Mouse (Mus musculus) forebrain, embryonic 13.5 days (tissue): ENCODE results near the gene Ablim1. TPM values are rescaled to one million over a fixed set of nuclear protein-coding genes. Genes with fewer than 3 reads are reported as not detected.

Experiments used
- ATAC-seq: fragments of 200-750 bp; cut with Nextera tagmentation; 2 replicates; pipeline ENCODE4 v1.8.0; 2017
- H3K27ac ChIP-seq: fragments of 300-500 bp; sonication (generic); 2 replicates; pipeline ENCODE4 v1.5.1; 2015; ENCODE audit warnings: inconsistent platforms, mild to moderate bottlenecking, moderate library complexity
- H3K27me3 ChIP-seq: fragments of 300-500 bp; sonication (generic); 2 replicates; pipeline ENCODE4 v1.6.1; 2015; ENCODE audit warnings: mild to moderate bottlenecking, inconsistent platforms
- H3K36me3 ChIP-seq: fragments of 300-500 bp; sonication (generic); 2 replicates; pipeline ENCODE4 v1.6.1; 2015; ENCODE audit warnings: mild to moderate bottlenecking, inconsistent platforms; ENCODE audit not compliant: poor library complexity, severe bottlenecking
- H3K4me1 ChIP-seq: fragments of 300-500 bp; sonication (generic); 2 replicates; pipeline ENCODE4 v1.6.1; 2015; ENCODE audit warnings: inconsistent platforms
- H3K4me2 ChIP-seq: fragments of 300-500 bp; sonication (generic); 2 replicates; pipeline ENCODE4 v1.6.1; 2015; ENCODE audit warnings: inconsistent platforms, mild to moderate bottlenecking, moderate library complexity
- H3K4me3 ChIP-seq: fragments of 300-500 bp; sonication (generic); 2 replicates; pipeline ENCODE4 v1.5.1; 2015; ENCODE audit warnings: mild to moderate bottlenecking, inconsistent platforms
- H3K9ac ChIP-seq: fragments of 300-500 bp; sonication (generic); 2 replicates; pipeline ENCODE4 v1.6.1; 2015; ENCODE audit warnings: mild to moderate bottlenecking, inconsistent platforms
- H3K9me3 ChIP-seq: fragments of 300-500 bp; sonication (generic); replicated peaks from 2 replicates; pipeline ENCODE4 v1.6.1; 2016; ENCODE audit warnings: inconsistent platforms
- WGBS: fragments of 180-500 bp; shearing (Covaris S2); methylation state at CpG from one replicate; pipeline ENCODE4 v1.1.7; 2015; 5-methylcytosine and 5-hydroxymethylcytosine counted together
- polyA plus RNA-seq: library from polyadenylated mRNA; unstranded; fragments of >200 nt; fragmentation: Nextera tagmentation; extraction: Ambion mirVana; gene quantifications from 2 replicates; pipeline ENCODE4 v1.2.1, GENCODE M21; 2015

Ablim1 gene
- polyA plus RNA-seq, 1 experiment from 2014 or later, result 16.5 TPM

DNA sequence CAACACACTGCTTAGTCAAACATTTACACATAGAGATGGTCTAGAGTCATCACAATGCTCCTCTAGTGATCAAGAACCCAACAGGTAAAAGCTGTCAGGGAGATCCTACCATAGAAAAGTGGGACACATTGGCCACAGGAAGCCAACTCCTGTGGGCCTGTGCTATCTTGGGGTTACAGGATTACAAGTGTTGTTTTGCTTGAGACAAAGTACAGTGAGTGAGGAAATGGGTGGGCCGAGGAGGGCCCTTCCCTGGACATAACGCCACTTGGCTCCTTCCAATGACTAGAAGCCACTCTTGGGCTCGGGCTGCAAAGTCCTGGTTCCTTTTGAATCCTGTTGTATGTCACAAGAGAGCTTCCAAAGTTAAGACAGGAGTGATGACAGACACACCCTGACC, 129.7 kb downstream of the Ablim1 start:
- no peaks in the 10 kb centered on the region for H3K36me3 ChIP-seq
- no peak overlapping the region for H3K9ac ChIP-seq
- 83% methylated on average over 3 of the region's 3 CpGs for WGBS
- no peak overlapping the region for H3K4me2 ChIP-seq
- no peak overlapping the region for H3K27ac ChIP-seq
- ATAC-seq, result no peak
- no peaks in the 10 kb centered on the region for H3K4me1 ChIP-seq
- H3K9me3 ChIP-seq, result no peaks in the 10 kb centered on the region
- H3K4me3 ChIP-seq, result no peak overlapping the region
- no peaks in the 10 kb centered on the region for H3K27me3 ChIP-seq

DNA sequence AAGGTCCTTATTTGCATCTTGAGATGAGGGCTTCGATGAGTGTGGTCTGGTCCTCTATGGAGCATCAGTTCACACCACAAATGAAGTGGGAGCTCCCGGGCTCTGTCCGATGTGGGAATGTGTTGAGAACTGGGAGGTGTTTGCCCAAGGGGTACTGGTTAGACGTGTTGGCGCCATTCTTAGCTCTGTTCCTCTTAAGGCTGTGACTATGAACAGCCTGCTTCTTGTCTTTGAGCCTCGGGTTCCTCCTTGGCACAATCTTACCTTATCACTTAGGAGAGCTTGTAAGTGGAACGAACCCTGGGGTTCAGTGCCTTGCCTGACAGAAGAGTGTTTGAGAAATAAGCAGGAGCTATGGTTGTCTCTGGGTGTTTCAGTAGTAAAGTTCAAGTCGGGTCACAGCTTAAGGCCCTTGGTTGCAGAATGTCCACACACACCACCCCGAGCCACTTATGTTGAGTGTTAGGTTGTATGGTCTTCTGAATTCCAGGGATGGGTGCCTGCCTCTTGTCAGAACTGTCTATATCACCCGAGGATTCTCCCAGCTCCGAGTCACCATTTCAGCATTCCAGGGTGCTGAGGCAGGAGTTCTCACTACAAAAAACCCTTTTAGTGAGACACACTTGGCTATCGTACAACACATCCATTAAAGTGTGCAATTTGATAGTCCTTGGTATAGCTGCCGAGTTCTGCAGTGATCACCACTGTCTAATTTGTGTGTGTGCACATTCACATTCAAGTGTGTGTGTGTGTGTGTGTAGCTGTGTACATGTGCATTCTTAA, 131.6 kb downstream of the Ablim1 start:
- H3K27ac ChIP-seq, result no peak overlapping the region
- no peak overlapping the region for H3K4me3 ChIP-seq
- ATAC-seq, result no peak
- H3K9ac ChIP-seq, result no peak overlapping the region
- 89% methylated on average over 13 of the region's 13 CpGs for WGBS
- no peaks in the 10 kb centered on the region for H3K27me3 ChIP-seq
- H3K4me1 ChIP-seq, result no peaks in the 10 kb centered on the region
- H3K4me2 ChIP-seq, result no peak overlapping the region
- H3K36me3 ChIP-seq, result no peaks in the 10 kb centered on the region
- H3K9me3 ChIP-seq, result no peaks in the 10 kb centered on the region

DNA sequence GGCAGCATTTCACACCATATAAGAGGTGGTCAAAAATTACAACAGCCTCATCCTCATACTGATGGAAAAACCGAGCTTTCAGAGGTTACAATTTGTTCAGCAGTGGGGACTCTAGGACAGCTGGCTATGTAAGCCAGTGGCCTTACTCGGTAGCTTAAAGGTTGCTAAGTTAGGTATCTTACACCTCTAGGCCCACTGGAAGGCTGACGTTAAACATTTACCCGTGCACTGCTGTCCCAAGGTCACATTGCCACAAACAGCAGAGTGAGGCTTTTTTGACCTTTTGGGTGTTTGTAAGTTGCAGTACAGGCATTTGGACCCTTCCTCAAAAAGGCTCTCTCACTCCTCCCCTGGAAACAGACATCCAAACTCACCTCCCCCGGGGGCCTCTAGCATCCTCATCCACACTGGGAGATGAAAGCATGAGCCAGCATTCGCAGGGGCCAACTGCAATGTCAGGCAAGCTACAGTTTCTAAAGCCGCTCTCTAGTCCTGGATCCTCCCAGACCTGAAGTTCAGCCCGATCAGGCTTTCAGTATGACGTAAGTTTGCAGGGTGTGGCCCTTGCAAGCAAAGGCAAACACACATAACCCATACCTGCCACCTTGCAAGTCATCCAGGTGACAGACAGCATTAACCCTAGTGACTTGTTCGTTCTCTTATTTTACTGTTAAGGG, 132.7 kb downstream of the Ablim1 start:
- Histone ChIP-seq H3K9me3 (no peaks in the 10 kb centered on the region), H3K4me1 (no peaks in the 10 kb centered on the region), H3K36me3 (no peaks in the 10 kb centered on the region), H3K4me3 (no peak overlapping the region), H3K9ac (no peak overlapping the region), H3K27me3 (no peaks in the 10 kb centered on the region), H3K27ac (no peak overlapping the region), H3K4me2 (no peak overlapping the region)
- 89% methylated on average over 10 of the region's 10 CpGs for WGBS
- ATAC-seq, result no peak

DNA sequence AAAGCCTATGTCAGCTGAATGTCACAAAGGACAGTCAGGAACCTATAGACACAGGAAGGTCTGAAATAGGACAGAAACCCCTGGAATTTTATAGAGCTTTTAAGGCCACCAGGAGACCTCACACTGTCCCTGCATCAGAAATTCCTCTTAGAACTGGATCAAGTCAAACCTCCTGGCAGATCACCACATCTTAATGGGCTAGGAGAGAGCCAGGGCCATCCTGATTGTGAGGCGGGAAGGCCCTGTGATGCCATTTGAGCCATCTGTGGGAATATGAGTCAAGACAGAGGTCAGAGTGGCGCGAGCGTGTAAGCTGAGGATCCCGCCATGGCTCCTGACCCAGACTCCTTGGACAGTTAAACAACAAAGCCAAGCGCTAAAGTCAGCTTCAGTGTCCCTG, 133.4 kb downstream of the Ablim1 start:
- Histone ChIP-seq H3K27me3 (no peaks in the 10 kb centered on the region), H3K4me2 (no peak overlapping the region), H3K27ac (no peak overlapping the region), H3K9ac (no peak overlapping the region), H3K36me3 (no peaks in the 10 kb centered on the region), H3K4me3 (no peak overlapping the region), H3K9me3 (no peaks in the 10 kb centered on the region), H3K4me1 (no peaks in the 10 kb centered on the region)
- 91% methylated on average over 6 of the region's 6 CpGs for WGBS
- no peak for ATAC-seq

DNA sequence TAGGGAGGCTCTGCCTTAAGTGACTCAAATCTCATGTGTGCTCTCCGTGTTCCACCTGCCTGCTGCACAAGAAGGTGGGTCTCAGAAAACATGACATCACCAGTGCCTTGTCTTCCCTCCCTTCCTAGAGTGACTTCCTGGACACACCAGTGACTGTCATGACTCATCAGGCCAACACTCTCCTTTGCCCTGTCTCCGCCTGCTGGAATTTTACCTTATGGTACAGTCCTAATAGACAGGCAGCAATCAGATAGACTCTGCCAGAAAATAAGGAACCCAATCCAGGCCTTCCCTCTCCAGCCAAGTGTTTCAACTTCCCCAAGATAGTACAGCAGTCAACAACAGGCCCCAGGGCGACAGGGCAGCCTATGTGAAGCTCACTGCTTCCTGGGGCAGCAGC, 133.8 kb downstream of the Ablim1 start:
- no peaks in the 10 kb centered on the region for H3K27me3 ChIP-seq
- no peak for ATAC-seq
- WGBS, result 85% methylated on average over 3 of the region's 3 CpGs
- no peaks in the 10 kb centered on the region for H3K36me3 ChIP-seq
- no peaks in the 10 kb centered on the region for H3K9me3 ChIP-seq
- H3K9ac ChIP-seq, result no peak overlapping the region
- H3K4me3 ChIP-seq, result no peak overlapping the region
- no peak overlapping the region for H3K4me2 ChIP-seq
- no peak overlapping the region for H3K27ac ChIP-seq
- H3K4me1 ChIP-seq, result no peaks in the 10 kb centered on the region

DNA sequence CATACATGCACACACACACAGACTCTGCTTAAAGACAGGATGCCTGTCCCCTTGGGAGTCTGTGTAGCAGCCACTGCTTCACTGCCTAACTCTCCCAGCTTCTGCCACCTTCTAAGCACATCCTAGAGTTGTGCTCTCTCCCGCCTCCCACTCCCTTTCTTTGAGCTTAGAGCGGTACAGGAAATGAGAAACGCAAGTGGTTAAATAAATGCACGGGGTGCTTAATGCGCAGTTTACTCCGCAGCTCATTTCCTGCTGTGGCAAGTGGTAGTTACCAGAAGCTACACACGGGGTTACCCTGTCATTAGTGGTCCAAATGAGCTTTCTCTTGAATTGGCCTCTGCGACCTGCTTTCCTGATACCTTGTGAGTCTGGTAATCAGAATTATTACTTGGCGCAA, 134.4 kb downstream of the Ablim1 start:
- no peak for ATAC-seq
- WGBS, result 75% methylated on average over 9 of the region's 9 CpGs
- Histone ChIP-seq H3K4me3 (no peak overlapping the region), H3K9me3 (no peaks in the 10 kb centered on the region), H3K9ac (no peak overlapping the region), H3K4me2 (no peak overlapping the region), H3K27me3 (no peaks in the 10 kb centered on the region), H3K27ac (no peak overlapping the region), H3K4me1 (no peaks in the 10 kb centered on the region), H3K36me3 (no peaks in the 10 kb centered on the region)

DNA sequence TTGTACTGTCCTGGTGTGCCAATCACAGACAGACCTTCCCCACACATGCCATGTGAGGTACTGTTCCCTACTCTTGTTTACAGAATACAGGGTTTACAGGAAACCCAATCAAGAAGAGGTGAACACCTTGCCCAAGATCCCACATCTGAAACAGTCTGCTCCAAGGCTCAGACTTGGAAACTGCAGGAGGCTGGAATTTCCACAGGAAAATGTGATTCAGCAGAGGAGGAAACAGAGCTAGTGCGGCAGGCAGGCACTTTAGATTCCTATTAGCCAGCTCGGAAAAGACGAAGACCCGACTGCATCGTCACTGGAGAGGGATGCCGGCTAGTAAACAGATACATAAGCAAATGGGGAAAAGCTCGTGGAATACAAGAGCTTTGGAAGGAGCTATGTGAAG, 135.4 kb downstream of the Ablim1 start:
- Histone ChIP-seq H3K27me3 (no peaks in the 10 kb centered on the region), H3K27ac (no peak overlapping the region), H3K36me3 (no peaks in the 10 kb centered on the region), H3K9ac (no peak overlapping the region), H3K4me1 (no peaks in the 10 kb centered on the region), H3K4me3 (no peak overlapping the region), H3K4me2 (no peak overlapping the region), H3K9me3 (no peaks in the 10 kb centered on the region)
- WGBS, result 88% methylated on average over 7 of the region's 7 CpGs
- ATAC-seq, result no peak

DNA sequence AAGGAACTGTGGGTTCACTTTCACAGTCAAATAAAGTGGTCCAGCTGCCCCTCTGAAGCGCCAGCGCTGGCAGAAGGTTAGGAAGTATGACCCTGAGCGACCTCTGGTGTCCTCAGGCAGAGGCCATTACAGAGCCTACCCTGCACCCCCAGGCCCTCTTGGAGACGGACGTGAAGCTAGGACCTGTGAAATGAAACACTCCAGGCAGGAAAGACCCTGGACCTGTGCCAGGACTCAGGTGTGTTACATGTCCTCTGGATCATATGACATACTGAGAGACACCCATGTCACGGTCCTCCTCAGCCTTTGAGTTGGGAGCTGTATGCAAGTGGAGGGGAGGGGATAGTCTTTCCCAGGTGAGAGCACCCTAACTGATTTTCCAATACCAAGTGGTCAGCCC, 137.4 kb downstream of the Ablim1 start:
- ATAC-seq, result no peak
- H3K9me3 ChIP-seq, result no peaks in the 10 kb centered on the region
- no peaks in the 10 kb centered on the region for H3K27me3 ChIP-seq
- H3K4me1 ChIP-seq, result no peaks in the 10 kb centered on the region
- WGBS, result 70% methylated on average over 6 of the region's 6 CpGs
- H3K4me3 ChIP-seq, result no peak overlapping the region
- H3K4me2 ChIP-seq, result no peak overlapping the region
- H3K36me3 ChIP-seq, result no peaks in the 10 kb centered on the region
- no peak overlapping the region for H3K27ac ChIP-seq
- no peak overlapping the region for H3K9ac ChIP-seq

DNA sequence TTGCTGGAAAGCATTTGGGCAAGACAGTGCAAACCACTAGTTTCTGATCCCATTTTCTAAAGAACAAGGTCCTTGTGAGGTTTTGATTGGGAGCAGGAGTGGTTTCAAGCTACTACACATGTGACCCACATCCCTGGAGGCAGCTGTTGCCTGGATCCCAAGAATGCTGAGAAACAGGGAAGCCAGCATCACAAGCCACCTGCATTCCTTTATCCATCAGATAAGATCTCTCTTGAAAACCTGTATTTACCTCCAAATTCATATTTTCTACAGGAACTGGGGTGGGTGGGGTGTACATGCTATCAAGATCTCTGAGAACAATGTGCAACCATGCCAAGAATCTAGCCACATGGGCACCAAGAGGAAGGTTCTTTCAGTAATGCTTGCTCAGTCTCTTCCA, 139.6 kb downstream of the Ablim1 start:
- H3K9ac ChIP-seq, result no peak overlapping the region
- H3K36me3 ChIP-seq, result no peaks in the 10 kb centered on the region
- H3K9me3 ChIP-seq, result no peaks in the 10 kb centered on the region
- no peak for ATAC-seq
- H3K4me2 ChIP-seq, result no peak overlapping the region
- no peak overlapping the region for H3K4me3 ChIP-seq
- H3K27me3 ChIP-seq, result no peaks in the 10 kb centered on the region
- H3K27ac ChIP-seq, result no peak overlapping the region
- H3K4me1 ChIP-seq, result no peaks in the 10 kb centered on the region

DNA sequence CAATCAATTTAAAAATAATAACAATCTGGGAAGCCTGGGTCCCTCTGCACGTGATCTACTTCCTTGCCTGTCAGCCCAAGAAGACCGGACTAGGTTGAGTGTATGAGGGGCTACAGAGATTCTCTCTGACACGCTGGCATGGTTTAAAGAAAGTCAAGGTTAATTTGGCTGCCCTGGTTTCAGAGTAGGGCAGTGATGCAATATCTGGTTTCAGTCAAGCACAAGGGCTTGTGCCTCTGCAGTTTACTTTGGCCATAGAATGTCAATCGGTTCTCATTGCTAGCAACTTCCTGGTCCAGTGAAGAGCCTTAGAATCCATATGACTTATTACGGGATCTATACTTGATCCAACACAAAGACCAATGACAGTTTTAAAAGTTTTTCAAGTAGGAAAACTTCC, 140.2 kb downstream of the Ablim1 start:
- no peak for ATAC-seq
- Histone ChIP-seq H3K9ac (no peak overlapping the region), H3K27me3 (no peaks in the 10 kb centered on the region), H3K4me1 (no peaks in the 10 kb centered on the region), H3K36me3 (no peaks in the 10 kb centered on the region), H3K27ac (no peak overlapping the region), H3K4me3 (no peak overlapping the region), H3K4me2 (no peak overlapping the region), H3K9me3 (no peaks in the 10 kb centered on the region)
- 91% methylated on average over 5 of the region's 5 CpGs for WGBS

DNA sequence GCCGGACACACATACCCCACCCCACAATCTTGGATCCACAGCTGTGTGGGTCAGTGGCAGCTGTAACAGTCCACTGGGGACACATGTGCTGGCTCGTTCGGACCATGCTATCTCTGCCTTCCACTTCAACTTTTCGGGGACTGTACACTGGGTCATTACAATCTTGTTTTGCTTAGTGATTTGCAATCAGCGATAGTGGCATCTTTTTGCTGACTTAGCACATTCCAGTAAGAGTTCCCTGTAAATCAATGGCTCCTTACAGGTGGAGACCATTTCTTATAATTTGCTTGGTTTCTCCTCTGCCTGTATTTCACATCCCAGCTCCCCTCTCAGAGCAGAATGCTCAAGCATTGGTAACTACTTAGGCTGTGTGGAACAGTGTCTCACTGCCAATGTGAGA, 140.7 kb downstream of the Ablim1 start:
- H3K9me3 ChIP-seq, result no peaks in the 10 kb centered on the region
- H3K4me2 ChIP-seq, result no peak overlapping the region
- H3K27me3 ChIP-seq, result no peaks in the 10 kb centered on the region
- no peaks in the 10 kb centered on the region for H3K4me1 ChIP-seq
- no peak overlapping the region for H3K9ac ChIP-seq
- H3K4me3 ChIP-seq, result no peak overlapping the region
- 89% methylated on average over 5 of the region's 5 CpGs for WGBS
- H3K36me3 ChIP-seq, result no peaks in the 10 kb centered on the region
- no peak for ATAC-seq
- no peak overlapping the region for H3K27ac ChIP-seq

DNA sequence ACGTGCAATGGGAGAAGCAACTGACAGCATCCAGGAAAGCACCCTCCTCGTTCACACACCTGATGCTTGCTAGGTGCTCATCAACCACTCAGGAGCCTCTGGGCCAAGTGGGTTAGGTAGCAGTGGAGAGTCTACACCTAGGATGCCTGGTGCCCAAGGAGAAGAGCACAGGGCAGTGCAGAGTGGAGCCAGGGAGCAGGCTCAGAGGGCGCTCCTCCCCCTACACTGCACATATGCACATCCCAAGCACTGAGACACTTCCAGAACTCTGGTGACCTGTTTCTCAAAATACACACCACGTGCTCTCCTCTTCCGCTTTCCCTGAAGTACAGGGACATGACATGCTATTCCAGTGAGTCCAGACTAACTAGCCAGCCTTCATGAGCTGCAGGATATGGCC, 142.4 kb downstream of the Ablim1 start:
- no peaks in the 10 kb centered on the region for H3K27me3 ChIP-seq
- WGBS, result 92% methylated on average over 5 of the region's 5 CpGs
- ATAC-seq, result no peak
- no peak overlapping the region for H3K9ac ChIP-seq
- H3K4me3 ChIP-seq, result no peak overlapping the region
- no peak overlapping the region for H3K4me2 ChIP-seq
- H3K9me3 ChIP-seq, result no peaks in the 10 kb centered on the region
- H3K4me1 ChIP-seq, result no peaks in the 10 kb centered on the region
- H3K27ac ChIP-seq, result no peak overlapping the region
- H3K36me3 ChIP-seq, result no peaks in the 10 kb centered on the region

DNA sequence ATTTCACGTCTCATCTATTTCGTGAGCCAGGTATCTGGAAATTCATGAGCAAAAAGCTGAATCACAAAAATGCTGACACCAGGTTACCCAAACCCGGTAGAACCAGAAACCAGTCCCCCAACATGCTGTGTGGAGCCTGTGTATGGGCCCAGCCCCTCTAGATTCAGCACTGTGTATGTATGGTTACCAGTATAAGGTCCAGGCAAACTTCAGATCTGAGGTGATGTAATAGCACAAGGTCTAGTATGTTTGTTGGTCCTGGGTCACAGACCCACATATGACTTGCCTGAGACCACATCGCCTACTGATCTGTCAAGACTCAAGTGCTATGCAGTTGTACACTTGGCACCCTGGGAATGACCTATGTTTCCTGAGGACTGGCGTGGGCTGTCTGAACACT, 143.8 kb downstream of the Ablim1 start:
- no peaks in the 10 kb centered on the region for H3K27me3 ChIP-seq
- H3K4me2 ChIP-seq, result no peak overlapping the region
- H3K27ac ChIP-seq, result no peak overlapping the region
- H3K9ac ChIP-seq, result no peak overlapping the region
- no peaks in the 10 kb centered on the region for H3K9me3 ChIP-seq
- no peak for ATAC-seq
- no peak overlapping the region for H3K4me3 ChIP-seq
- no peaks in the 10 kb centered on the region for H3K36me3 ChIP-seq
- no peaks in the 10 kb centered on the region for H3K4me1 ChIP-seq
- WGBS, result 90% methylated on average over 5 of the region's 5 CpGs
